Mouse (Mus musculus) heart, adult 8-10 months (tissue): ENCODE measurements around the gene Fam208b. TPM values are rescaled to one million over a fixed set of nuclear protein-coding genes. Genes with fewer than 3 reads are reported as not detected.
"Not testable (repeated sequence)": the region's sequence is repeated elsewhere in the genome, so short reads cannot be mapped to it uniquely, and the experiment has no call there.

Experiments
- DNase-seq: peaks from one replicate; pipeline ENCODE4 v3.0.0; 2022; ENCODE audit warnings: low spot score
- total RNA-seq, 4 experiments: library from RNA; stranded (reverse); gene quantifications; 2 replicates each; pipeline ENCODE4 v1.2.4; 2022

Fam208b gene
- total RNA-seq, 4 experiments from 2014 or later = 10.5 to 14.1 (median 12.5) TPM

GRCm38 (mm10) chr13:3519357-3519756, 91.6 kb downstream of the Fam208b start:
- DNase-seq = not testable (repeated sequence)

Other genes starting within 250 kb of the Fam208b start
- gene Gdi2, start 73.0 kb downstream of the Fam208b start, total RNA-seq = 100 to 1,000 TPM; 235 to 261 (median 251) TPM
- gene Asb13, start 22.9 kb upstream of the Fam208b start, total RNA-seq = 10 to 100 TPM in 1 of 4 experiments, 1 to 10 TPM in 3; 8.6 to 11.2 (median 8.8) TPM
- not detected for gene Calml3, start 193.2 kb upstream of the Fam208b start, total RNA-seq
- not detected for gene Calm4, start 226.6 kb upstream of the Fam208b start, total RNA-seq
- gene Calm5, start 243.1 kb upstream of the Fam208b start, total RNA-seq = not detected